Mouse (Mus musculus) large intestine, adult 2 months (tissue): ENCODE results near the gene Ltbr. TPM values are rescaled to one million over a fixed set of nuclear protein-coding genes. Genes with fewer than 3 reads are reported as not detected.

Experiments
- DNase-seq: peaks from one replicate; pipeline ENCODE4 v3.0.0-alpha.2; 2012; ENCODE audit warnings: low read depth, low spot score
- WGBS: fragments of 180-500 bp; shearing (Covaris S2); methylation state at CpG from one replicate; pipeline ENCODE4 v1.1.7; 2018; 5-methylcytosine and 5-hydroxymethylcytosine counted together
- polyA plus RNA-seq: library from polyadenylated mRNA; depleted of rRNA; stranded (reverse); fragments of >200 nt; gene quantifications from 2 replicates; pipeline ENCODE4 v1.2.3, GENCODE M21; 2012; rRNA removed

Gene Ltbr
- polyA plus RNA-seq = 123 and 136 TPM in 2 replicates

DNA sequence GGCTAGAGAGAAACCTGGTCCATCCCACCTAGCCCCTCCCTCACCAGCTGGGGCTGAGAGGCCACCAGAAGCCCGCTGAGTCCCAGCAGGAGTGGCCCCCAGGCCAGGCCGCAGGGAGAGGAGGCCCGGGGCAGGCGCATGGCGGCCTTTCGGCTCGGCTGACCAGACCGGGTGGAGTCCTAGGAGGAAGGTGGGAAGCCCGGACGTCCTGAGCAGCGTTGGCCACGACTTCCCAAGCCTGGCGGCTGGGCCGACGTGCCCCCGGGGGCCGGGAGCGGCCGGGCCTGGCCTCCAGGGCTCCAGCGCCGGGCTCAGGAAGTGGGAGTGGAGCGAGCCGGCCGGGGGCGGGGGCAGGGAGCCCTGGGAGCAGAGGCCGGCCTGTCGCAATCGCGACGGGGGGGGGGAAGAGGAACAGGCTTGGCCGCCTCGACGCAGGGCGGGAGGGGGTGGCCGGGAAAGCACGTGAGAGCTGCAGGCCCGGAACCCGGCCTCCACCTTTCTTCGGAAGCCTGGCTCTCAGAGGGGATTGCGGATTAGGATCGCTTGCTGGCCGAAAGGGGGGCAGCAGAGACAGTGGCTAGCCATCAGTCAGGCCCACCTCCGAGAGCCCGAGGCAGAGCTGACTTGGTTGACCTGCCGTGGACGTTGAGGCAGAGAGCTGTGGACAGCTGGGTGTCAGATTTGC is at the start of gene Ltbr:
Gene Ltbr, minus strand, starts transcription at position 340 of the 685 bp plus-strand sequence.
- DNase-seq = peak; percentile 66
- WGBS = 1% methylated on average over 45 of the region's 46 CpGs

DNA sequence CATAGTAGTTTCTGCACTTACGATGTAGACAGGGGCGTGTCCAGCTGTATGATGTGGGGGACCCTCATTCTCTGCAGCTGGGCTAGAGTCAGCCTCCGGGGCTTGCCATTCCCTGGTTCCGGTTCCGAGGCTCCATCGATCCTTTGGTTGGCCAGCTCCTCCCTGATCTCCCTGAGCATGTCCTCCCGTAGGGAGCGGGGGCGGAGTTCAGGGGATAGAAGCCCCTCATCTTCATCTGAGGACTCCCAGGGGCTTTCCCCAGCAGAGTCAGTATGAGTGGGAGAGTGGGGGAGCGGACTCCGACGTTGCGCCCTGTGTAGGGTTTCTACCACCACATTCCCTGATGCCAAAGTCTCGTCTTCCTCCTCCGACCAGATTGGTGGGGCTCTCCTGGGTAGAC is 49.3 kb upstream of the Ltbr start:
- DNase-seq = no peak
- 70% methylated on average over 15 of the region's 15 CpGs for WGBS

DNA sequence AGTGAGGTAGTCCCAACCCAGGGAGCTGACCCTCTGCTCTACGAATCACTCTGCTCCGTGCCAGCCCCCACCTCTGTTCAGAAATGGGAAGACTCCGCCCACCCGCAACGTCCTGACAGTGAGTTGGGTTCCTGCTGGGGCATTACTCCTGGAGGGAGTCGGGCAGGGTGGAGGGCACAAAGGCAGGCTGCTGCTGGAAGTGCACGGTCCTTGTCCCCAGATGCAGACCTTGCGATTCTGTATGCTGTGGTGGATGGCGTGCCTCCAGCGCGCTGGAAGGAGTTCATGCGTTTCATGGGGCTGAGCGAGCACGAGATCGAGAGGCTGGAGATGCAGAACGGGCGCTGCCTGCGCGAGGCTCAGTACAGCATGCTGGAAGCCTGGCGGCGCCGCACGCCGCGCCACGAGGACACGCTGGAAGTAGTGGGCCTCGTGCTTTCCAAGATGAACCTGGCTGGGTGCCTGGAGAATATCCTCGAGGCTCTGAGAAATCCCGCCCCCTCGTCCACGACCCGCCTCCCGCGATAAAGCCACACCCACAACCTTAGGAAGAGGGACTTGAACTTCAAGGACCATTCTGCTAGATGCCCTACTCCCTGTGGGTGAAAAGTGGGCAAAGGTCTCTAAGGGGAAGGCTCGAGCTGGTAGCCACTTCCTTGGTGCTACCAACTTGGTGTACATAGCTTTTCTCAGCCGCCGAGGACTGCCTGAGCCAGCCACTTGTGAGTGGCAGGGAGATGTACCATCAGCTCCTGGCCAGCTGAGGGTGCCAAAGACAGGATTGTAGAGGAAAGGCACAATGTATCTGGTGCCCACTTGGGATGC is 48.0 kb upstream of the Ltbr start:
- DNase-seq = no peak
- 65% methylated on average over 38 of the region's 38 CpGs for WGBS

DNA sequence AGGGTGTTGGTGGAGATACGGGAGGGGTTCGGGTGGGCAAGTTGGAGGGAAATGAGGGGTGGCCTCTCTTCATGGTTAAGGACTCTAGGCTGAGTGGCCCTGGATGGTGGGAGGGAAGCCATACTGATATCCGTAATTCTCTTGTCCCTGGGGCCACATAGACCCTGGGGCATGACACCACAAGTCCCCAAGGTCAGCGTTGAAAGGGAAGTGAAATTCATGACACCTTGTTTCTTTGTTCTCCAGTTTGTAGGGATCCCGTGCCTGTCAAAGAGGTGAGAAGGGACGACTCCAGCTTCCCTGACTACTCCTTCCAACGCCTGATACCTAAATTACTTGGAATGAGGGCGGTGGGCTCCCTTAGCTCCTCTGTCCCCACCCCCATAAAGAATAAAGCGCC is 47.2 kb upstream of the Ltbr start:
- DNase-seq = no peak
- 91% methylated on average over 9 of the region's 9 CpGs for WGBS

DNA sequence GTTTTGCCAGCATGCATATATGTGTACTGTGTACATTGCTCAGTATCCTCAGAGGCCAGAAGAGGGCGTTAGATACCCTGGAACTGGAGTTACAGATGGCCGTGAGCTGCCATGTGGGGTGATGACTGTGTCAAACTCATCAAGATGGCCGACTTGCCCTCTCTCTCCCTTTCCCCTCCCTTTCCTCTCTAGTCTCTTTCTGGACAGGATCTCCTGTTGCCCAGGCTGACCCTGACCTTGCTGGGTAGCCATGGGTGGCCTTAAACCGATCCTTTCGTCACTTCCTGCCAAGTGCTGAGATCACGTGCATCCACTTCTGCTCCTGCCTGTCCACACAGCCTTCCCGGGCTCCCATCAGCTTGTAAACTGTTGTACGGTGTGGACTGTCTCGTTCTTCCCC is 46.3 kb upstream of the Ltbr start:
- no peak for DNase-seq
- WGBS = 63% methylated on average over 9 of the region's 9 CpGs

DNA sequence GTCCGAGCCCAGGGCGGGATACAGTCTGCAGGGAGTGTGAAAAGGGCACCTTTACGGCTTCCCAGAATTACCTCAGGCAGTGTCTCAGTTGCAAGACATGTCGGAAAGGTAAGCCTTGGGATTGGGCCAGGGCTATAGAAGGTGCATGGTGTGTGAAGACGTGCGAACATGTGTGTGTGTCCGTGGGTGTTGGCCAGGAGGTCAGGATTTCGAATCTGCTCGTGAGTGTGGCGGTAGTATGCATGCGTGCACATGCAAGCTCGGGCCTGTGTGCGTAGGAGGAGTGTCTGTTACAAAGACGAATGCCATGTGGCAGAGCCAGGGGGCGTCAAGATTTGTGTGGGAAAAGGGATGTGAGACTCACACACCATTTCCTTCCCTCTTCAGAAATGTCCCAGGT is 43.6 kb upstream of the Ltbr start:
- WGBS = 88% methylated on average over 15 of the region's 15 CpGs
- DNase-seq = no peak

DNA sequence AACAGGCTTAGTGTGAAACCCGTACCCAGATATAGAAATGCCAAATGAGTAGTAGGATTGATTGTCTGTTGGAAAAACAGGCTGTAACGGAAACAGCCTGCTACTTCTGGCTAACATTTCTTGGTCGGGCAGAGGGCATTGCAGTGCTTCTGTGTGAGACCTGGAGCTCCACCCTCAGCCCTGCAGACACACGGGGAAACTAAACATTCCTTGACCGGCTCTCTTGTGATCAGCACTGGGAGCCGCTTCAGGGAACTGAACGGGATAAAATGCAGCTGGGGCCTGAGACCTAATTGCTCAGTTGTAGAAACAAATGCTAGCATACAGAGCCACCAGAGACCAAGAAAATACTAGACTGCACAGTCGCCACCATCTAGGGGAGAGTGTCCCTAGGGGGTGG is 42.6 kb upstream of the Ltbr start:
- 32% methylated on average over 8 of the region's 8 CpGs for WGBS
- DNase-seq = no peak

DNA sequence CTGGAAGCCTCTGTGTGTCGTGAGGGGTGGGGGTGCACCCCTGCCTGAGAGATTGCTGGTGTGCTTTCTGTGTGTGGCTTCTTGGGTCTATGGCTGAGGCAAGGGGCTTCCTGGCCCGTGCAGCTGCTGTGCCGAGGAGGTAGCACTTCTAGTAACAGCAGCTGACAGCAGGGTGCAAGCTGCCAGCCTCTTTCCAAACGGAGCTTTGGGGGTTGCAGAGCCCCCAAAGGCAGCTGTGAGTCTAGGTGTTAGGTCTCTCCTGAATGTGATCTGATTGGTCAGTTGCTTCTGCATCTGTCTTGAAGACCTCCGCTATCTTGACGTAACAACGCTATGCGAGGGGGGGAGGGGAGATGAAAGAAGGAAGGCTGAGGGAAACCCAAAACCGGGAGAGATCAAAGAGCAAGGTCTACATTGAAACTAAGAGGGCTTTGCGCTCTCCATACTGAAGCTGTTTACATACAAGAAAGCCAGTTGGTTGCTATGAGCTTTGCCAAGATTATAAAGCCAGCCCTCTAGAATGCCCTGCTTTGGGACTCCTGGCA is 41.6 kb upstream of the Ltbr start:
- DNase-seq = no peak
- whole genome bisulfite sequencing = 17% methylated on average over 10 of the region's 10 CpGs

DNA sequence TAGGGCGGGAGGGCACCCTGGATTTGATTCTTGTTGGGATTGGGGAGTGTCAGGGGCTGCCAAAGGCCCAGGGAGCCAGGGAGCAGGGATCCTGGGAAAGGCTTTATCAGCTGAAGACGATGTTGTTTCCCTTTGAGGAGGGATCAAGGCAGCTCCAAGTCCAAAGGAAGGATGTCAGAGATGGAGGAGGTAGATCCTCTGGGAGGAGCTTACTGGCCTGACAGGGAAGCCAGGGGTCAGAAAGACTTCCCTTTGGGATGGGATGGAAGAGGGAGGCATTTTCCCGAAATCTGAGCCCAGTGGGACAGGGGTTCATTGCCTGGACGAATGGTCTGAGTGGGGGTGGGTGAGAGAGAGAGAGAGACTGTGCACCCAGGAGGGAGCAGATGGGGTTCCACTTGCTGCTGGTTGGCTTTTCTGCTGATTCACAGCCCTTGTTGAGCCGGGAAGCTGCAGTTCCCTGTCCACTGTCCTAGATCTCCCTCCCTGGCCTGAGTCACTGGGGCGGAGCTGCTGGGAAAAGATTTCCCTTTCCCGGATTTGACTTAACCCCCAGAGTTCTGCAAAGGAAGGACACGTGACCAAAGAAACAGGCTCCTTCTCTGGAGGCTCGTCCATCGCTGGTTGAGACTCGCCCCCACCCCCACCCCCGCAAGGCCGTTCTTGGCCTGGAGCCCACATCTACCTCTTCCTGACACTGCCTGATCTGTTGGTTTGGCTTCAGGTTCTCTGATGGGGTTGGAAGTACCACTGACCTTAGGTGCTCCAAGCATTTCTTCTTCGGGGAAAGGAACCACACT is 40.9 kb upstream of the Ltbr start:
- 9% methylated on average over 14 of the region's 14 CpGs for WGBS
- no peak for DNase-seq

DNA sequence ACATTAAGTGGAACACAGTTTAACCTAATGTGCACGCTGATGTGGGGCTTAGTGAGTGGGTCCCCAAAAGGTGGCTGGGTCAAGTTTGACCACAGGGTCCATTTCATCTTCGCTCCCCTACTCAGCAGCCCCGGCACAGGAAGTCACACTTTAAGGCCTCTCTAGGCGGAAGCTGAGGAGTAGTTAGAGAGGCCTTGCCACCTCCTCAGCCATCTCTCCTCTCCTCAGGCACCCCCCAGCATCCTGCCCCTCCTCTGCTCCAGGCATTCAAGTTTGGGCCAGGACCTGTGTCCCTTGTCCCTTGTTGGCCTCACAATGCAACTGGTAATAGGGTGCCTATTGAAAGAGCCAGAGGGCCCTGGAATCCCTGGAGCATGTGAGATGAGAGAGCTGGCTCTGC is 40.0 kb upstream of the Ltbr start:
- 77% methylated on average over 4 of the region's 4 CpGs for WGBS
- no peak for DNase-seq

DNA sequence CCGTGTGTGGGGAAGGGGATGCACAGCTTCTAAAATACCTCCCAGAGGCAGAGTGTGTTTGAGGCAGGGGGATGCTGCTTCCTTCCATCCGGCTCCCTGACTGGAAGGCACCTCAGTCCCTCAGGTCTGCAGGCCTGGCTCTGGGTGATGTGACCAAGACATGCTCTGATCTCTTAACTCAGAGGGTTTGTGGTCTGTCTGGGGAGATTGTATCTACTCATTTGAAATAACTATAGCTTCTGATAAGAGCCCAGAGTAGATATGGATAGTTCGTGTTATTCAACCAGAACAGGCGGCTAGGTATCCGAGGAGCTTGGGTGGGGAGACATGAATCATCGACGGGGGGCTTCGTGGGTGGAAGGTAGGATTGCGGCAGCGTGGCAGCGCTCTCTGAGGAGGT is 39.5 kb upstream of the Ltbr start:
- WGBS = 76% methylated on average over 11 of the region's 11 CpGs

DNA sequence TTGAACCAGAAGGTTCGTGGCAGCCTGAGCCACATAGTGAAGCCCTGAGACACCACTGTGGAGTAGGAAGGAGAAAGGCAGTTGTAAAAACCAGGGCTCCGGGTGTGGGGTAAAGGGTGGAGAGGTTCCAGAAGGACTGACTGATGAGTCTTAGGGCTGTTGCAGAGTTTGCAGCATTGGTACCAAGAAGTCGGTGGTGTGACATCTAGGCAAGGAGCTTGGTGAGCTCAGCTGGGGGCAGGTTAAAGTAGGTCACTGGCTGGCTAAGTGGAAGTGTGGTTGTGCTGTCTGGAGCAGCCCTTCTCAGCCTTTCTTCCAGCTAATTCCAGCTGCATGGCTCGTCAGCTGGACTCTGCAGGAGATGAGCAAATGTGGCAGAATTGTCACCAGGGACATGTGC is 39.1 kb upstream of the Ltbr start:
- DNase-seq = no peak
- WGBS = 42% methylated on average over 4 of the region's 4 CpGs

More for the DNA sequence above, 39.5 kb upstream of the Ltbr start:
- DNase-seq = no peak

DNA sequence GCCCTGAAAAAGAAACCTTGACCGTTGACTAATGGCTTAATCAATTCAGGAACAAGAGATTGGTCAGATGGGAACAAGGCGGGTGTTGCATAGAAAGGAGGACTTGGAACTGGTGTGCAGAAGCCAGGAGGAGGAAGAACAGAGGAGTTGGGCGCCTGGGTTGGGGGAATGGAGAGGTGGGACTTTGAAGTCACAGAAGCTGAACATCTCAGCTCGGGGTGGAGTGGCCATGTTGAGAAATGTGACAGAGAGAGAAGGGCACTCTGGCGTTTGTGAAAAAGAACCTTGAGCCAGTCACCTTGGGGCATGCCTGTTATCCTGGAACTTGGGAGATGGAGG is 38.3 kb upstream of the Ltbr start:
- WGBS = 62% methylated on average over 5 of the region's 5 CpGs
- DNase-seq = no peak

DNA sequence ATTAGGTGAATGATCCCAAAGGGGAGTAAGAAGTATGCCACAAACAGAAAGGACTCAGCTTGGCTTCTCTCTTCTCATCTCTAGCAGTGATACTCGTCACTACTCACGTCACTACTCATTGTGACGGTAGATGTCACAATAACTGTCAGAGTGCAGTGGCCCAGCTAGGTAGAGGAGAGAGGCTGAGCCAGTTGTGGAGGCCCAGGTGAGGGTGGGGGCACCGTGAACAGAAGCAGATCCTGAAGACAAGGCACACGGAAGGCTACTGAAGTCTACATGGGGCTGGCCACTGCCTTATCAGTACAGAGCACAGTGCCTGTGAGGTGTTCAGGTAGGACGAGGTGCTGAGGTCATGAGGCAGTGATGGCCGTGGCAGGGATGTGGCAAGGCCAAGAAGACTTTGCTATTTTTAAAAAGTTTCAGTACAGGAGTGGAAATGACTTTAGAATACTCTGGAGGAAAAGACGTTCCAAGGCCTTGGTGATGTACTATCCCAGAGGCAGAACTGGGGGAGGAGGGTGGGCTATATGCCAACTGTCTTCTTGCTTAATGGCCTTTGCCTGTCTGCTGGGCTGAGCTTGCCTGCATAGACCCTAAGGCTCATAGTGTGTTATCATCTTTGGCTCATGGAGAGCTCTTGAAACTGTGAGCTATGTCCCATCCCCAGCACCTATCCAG is 37.8 kb upstream of the Ltbr start:
- 51% methylated on average over 8 of the region's 8 CpGs for WGBS
- DNase-seq = no peak

DNA sequence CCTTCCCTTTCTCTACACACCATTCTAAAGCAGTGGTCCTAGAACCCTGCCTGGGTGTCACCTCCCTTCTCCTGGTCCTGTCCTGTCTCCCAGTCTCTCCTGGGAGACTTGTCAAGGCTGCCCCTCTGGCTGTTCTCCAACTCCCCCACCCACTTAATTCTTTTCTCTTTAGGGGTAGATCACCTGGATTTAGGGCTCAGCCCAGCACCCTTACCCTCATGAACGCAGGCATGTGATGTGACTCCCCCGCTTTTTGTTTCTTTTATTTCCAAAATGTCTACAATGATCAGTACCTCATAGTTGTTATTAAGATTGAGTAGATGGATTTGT is 37.3 kb upstream of the Ltbr start:
- 77% methylated on average over 2 of the region's 2 CpGs for WGBS
- DNase-seq = no peak

DNA sequence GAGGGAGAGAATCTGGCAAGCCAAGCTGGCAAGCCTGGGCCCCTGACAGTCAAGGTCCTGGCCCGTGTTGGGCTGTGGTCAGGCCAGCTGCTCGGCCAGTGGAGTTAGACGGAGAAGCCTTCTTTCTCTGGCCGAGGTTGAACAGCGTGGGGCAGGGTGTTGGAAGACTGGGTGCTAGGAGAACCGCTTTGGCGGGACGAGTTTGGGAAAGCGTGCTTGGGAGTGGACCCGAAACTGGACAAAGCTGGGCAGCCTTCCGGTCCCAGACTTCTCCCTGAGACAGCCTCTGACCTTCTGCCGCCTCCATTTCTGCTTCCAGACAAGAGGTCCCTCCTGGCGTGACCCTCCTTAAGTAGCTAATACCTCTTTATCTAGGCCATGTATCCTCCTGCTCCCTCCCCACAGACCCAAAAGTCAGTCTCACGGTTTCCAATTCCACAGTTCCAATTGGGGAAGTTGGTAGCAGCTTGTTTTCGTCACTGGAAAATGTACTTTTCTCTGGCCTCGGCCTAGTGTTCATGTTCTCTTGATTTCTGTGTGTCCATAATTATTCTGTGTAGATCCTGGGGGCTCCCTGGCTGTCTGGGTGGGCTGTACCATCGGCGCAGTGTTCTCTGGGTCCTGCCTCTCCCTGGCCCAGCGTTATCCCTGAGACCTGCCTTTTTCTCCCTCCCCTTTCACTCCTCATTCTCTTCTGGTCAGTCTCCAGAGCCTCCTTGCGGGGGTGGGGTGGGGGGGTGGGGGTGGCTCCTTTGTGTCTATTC is 36.7 kb upstream of the Ltbr start:
- WGBS = 2% methylated on average over 20 of the region's 20 CpGs
- no peak for DNase-seq

DNA sequence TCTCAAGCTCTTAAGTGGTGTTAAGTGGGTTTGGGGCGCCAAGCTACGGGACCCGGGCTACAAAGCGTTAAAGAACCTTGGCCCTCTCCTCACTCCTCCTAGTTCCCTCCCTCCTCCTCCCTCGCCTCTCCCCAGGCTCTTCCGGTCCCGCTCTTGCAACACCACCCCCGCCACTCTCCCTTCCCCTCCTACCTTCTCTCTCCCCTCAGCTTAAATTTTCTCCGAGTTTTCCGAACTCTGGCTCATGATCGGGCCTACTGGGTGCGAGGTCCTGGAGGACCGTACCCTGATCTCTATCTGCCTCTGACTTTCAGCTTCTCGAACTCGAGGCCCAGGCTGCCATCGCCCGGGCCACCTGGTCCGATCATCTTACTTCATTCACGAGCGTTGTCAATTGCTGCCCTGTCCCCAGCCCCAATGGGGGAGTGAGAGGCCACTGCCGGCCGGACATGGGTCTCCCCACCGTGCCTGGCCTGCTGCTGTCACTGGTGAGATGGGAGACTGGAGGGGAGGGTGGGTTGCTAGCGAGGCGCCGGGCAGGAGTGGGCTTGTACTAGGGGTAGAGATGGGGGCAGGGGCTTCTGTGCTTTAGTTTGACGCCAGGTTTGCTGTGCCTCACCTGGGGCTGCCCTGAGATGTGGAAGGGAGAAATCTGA is 36.0 kb upstream of the Ltbr start:
- no peak for DNase-seq
- under 1% methylated on average over 27 of the region's 27 CpGs for WGBS

DNA sequence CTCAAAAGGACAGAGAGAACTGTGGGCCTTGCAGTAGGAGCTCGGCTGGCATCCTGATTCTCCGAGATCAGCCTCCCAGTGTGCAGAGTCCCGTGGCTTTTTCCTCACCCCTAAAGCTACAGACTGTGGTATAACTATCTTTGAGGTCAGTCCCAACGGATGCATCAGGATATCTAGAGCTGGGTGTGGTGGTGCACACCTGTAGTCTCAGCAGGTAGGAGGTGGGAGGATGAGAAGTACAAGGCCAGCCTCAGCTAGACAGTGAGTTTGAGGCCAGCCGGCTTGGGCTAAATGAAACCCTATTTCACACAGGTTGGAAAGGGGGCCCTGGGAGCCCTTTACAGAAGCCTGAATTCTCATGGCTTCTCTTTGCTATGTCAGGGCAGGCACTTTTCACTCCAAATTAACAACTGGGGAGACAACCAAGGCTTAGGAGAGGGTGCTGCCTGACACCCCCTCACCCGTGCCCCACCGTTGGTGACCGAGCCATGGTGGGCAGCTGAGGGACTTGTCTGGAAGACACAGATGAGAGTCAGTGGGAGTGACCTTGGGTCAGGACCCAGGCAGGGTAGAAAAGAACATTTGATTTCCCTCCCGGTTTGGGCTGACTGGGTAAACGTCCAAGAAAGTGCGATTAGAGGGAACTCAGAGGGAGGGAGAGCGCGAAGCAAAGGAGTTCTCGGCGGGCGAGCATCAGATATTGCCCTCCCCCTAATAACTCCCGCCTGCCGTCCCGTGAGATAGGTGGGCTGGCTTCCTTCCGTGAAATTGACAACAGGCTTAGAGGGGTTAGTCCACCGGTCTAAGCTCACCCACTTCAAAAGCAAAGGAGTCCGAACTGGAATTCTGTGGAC is 35.3 kb upstream of the Ltbr start, which contains the start of gene Tnfrsf1a:
Gene Tnfrsf1a, plus strand, starts transcription at position 642 of the 854 bp plus-strand sequence.
- DNase-seq = no peak
- 15% methylated on average over 22 of the region's 22 CpGs for WGBS
